In the genomic region with DNA sequence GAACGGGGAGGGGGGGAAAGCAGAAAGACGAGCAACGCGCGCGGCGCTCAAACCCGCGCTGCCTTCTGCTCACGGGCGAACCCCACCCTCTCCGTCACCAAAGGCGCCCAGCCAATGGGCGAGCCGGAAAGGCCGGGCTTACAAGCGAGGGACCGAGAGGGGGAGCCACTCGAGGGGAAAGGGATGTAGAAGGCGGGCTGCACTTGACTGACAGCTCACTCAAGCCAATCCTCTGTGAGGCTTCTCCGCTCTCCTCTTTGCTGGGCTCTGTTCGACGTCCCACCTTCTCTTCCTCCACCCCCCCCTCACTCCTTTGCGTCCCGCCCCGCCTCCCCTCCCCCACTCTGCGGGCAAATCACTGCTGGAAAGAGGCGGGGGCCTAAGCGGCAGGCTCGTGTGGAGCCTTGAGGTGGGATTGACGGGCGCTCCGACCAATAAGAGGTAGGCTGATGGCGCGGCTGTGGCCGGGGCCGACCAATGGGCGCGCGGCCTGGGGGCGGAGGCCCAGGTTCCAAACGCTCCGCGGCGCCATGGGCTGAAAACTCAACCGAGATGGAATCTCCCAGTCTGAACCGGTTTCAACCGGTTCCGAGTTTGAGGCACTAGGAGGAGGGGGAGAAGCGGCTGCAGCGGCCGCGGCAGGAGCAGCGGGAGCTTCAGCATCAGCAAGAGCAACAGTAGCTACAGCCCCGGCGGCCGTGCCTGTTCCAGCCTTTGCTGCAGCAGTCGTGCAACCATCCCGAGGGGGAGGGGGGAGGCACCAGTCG, we compare ENCODE assay signal across 1 mouse cellular context.
TF ChIP-seq lines count a peak whose summit lies in the region.

Gene Xpo1, plus strand, starts transcription at position 615 of the 767 bp plus-strand sequence.

TF ChIP-seq in CH12.LX, 34 proteins besides CTCF, POLR2A, EP300 and RAD21 (continued from another document):
- TF ChIP-seq ZNF384 (IDR thresholded peaks at IDR 0.05; ENCODE audit: low read depth, low read length) (0 out of 2 replicates have a peak, but pooled peaks have one; percentile 9), IRF4 (IDR thresholded peaks at IDR 0.05; ENCODE audit: low read depth, low read length) (0 out of 2 replicates have a peak, but pooled peaks have one; percentile 43), MXI1 (IDR thresholded peaks at IDR 0.05; ENCODE audit: low read depth, low read length) (peak; percentile 17), JUND (conservative IDR thresholded peaks at IDR 0.05; ENCODE audit: low read depth, low read length) (no peak), MYC (IDR thresholded peaks at IDR 0.05; ENCODE audit: low read depth, low read length) (peak; percentile 38; the same call in 1 of the 2 replicates), GABPA (IDR thresholded peaks at IDR 0.05; ENCODE audit: insufficient replicate concordance, low read depth, low read length) (no peak), BHLHE40 (IDR thresholded peaks at IDR 0.05; ENCODE audit: low read depth, low read length) (no peak), POLR2AphosphoS2 (IDR thresholded peaks at IDR 0.05; ENCODE audit: low read depth, low read length) (no peak), MEF2A (IDR thresholded peaks at IDR 0.05; ENCODE audit: borderline replicate concordance, low read depth, low read length) (no peak), CHD2 (IDR thresholded peaks at IDR 0.05; ENCODE audit: low read length) (peak; percentile 98), JUN (IDR thresholded peaks at IDR 0.05; ENCODE audit: insufficient read depth, low read depth, low read length) (no peak), SIN3A (IDR thresholded peaks at IDR 0.05; ENCODE audit: low read length) (no peak; the same call in 1 of the 2 replicates), MAX (IDR thresholded peaks at IDR 0.05; ENCODE audit: low read length) (peak; percentile 69), MAFK (IDR thresholded peaks at IDR 0.05; ENCODE audit: insufficient replicate concordance, low read length) (no peak), TBP (conservative IDR thresholded peaks at IDR 0.05; ENCODE audit: low read depth, low read length) (peak; percentile 51; the same call in 1 of the 2 replicates), E2F4 (IDR thresholded peaks at IDR 0.05; ENCODE audit: insufficient replicate concordance, low read depth, low read length) (peak; percentile 94), TCF12 (IDR thresholded peaks at IDR 0.05; ENCODE audit: low read depth, low read length) (peak; percentile 63), KAT2A (IDR thresholded peaks at IDR 0.05; ENCODE audit: insufficient replicate concordance, low read length) (0 out of 2 replicates have a peak, but pooled peaks have one; percentile 18), USF1 (IDR thresholded peaks at IDR 0.05; ENCODE audit: low read depth, low read length) (no peak; the same call in 1 of the 2 replicates), CHD1 (IDR thresholded peaks at IDR 0.05; ENCODE audit: low read depth, low read length) (no peak), PAX5 (IDR thresholded peaks at IDR 0.05; ENCODE audit: low read length) (no peak)
